Mouse (Mus musculus) heart, adult 2 months (tissue): Measurements from ENCODE around the gene Slc16a7. TPM values are rescaled to one million over a fixed set of nuclear protein-coding genes. Genes with fewer than 3 reads are reported as not detected.

Source experiments
- DNase-seq, 2 experiments: peaks; one replicate each; pipeline ENCODE4 v3.0.0; 2021
- H3K27ac ChIP-seq: fragments of 200-600 bp; 2 replicates; pipeline ENCODE4 v1.8.1; 2022
- H3K27me3 ChIP-seq: fragments of 200-500 bp; 2 replicates; pipeline ENCODE4 v1.6.1; 2012; ENCODE audit warnings: mild to moderate bottlenecking, low read length, inconsistent platforms, mixed read lengths; ENCODE audit not compliant: control insufficient read depth, insufficient read depth
- H3K36me3 ChIP-seq: fragments of 200-500 bp; 2 replicates; pipeline ENCODE4 v1.6.1; 2012; ENCODE audit warnings: low read length, inconsistent platforms; ENCODE audit not compliant: control insufficient read depth, insufficient read depth
- H3K4me1 ChIP-seq: fragments of 200-500 bp; 2 replicates; pipeline ENCODE4 v1.6.1; 2011; ENCODE audit warnings: low read length; ENCODE audit not compliant: control insufficient read depth, insufficient read depth
- H3K4me3 ChIP-seq: fragments of 200-600 bp; 2 replicates; pipeline ENCODE4 v1.8.1; 2022
- H3K79me2 ChIP-seq: fragments of 200-500 bp; replicated peaks from 2 replicates; pipeline ENCODE4 v1.6.1; 2012; ENCODE audit warnings: mild to moderate bottlenecking, inconsistent platforms, low read length, moderate library complexity, mixed read lengths; ENCODE audit not compliant: control insufficient read depth, insufficient read depth
- H3K9ac ChIP-seq: fragments of 200-500 bp; 2 replicates; pipeline ENCODE4 v1.6.1; 2012; ENCODE audit warnings: low read depth, mild to moderate bottlenecking, control low read depth, inconsistent platforms, low read length, mixed read lengths
- CTCF ChIP-seq: fragments of 200-600 bp; IDR thresholded peaks from 2 replicates; pipeline ENCODE4 v1.8.1; 2022; ENCODE audit warnings: antibody characterized with exemption, mild to moderate bottlenecking, moderate library complexity
- EP300 ChIP-seq: fragments of 200-500 bp; IDR thresholded peaks from 2 replicates; pipeline ENCODE4 v1.6.1; 2011; ENCODE audit warnings: low read depth, low read length, control low read depth; ENCODE audit not compliant: insufficient read depth
- POLR2A ChIP-seq: fragments of 200-500 bp; IDR thresholded peaks from 2 replicates; pipeline ENCODE4 v1.6.1; 2011; ENCODE audit warnings: mild to moderate bottlenecking, low read depth, low read length, control low read depth; ENCODE audit not compliant: insufficient read depth
- WGBS: fragments of 180-500 bp; shearing (Covaris S2); methylation state at CpG from one replicate; pipeline ENCODE4 v1.1.7; 2018; 5-methylcytosine and 5-hydroxymethylcytosine counted together
- intact Hi-C: fragments of 180-260 bp; cut with DNase I; formaldehyde crosslinking; loops from one replicate; pipeline ENCODE4 v1.15.1; 2025
- polyA plus RNA-seq: library from polyadenylated mRNA; depleted of rRNA; stranded (reverse); fragments of >200 nt; gene quantifications from 2 replicates; pipeline ENCODE4 v1.2.3, GENCODE M21; 2012
- total RNA-seq, 2 experiments: library from RNA; stranded (reverse); gene quantifications; 2 replicates each; pipeline ENCODE4 v1.2.3; 2021

Gene Slc16a7
- total and polyA plus RNA-seq, 3 experiments = 7.9 to 14.4 (median 13.3) TPM

- H3K4me1 ChIP-seq = no peaks in the 10 kb centered on the region
- TF ChIP-seq CTCF (no peak), EP300 (no peak), POLR2A (no peak)
- H3K27ac ChIP-seq = no peak overlapping the region
- H3K4me3 ChIP-seq = no peak overlapping the region
- H3K27me3 ChIP-seq = no peaks in the 10 kb centered on the region
- H3K9ac ChIP-seq = no peak overlapping the region
- intact Hi-C loops = no loop called here
- H3K36me3 ChIP-seq = no peaks in the 10 kb centered on the region
- DNase-seq = no peak
- 93% methylated on average over 3 of the region's 3 CpGs for WGBS
- H3K79me2 ChIP-seq = no peaks in the 10 kb centered on the region
These were observed 175.5 kb downstream of the Slc16a7 start for GRCm38 (mm10) chr10:125213805-125214204.

- WGBS = 59% methylated on average over 5 of the region's 5 CpGs
- TF ChIP-seq POLR2A (no peak), EP300 (no peak), CTCF (no peak)
- H3K27me3 ChIP-seq = no peaks in the 10 kb centered on the region
These were observed 201.7 kb downstream of the Slc16a7 start for GRCm38 (mm10) chr10:125187544-125187943.

GRCm38 (mm10) chr10:125185387-125185786, 203.9 kb downstream of the Slc16a7 start:
- no peak for TF ChIP-seq CTCF
- no peak for TF ChIP-seq POLR2A
- TF ChIP-seq EP300 = no peak
- no peak overlapping the region for H3K27ac ChIP-seq
- no peaks in the 10 kb centered on the region for H3K27me3 ChIP-seq
- no peaks in the 10 kb centered on the region for H3K79me2 ChIP-seq
- DNase-seq = no peak
- WGBS = 91% methylated on average over 4 of the region's 4 CpGs
- H3K9ac ChIP-seq = no peak overlapping the region
- H3K36me3 ChIP-seq = no peaks in the 10 kb centered on the region
- no peak overlapping the region for H3K4me3 ChIP-seq
- intact Hi-C loops = no loop called here
- H3K4me1 ChIP-seq = no peaks in the 10 kb centered on the region

More at GRCm38 (mm10) chr10:125187544-125187943, 201.7 kb downstream of the Slc16a7 start:
- intact Hi-C loops = no loop called here
- no peak for DNase-seq
- no peaks in the 10 kb centered on the region for H3K36me3 ChIP-seq
- no peak overlapping the region for H3K9ac ChIP-seq
- H3K4me1 ChIP-seq = no peaks in the 10 kb centered on the region
- no peaks in the 10 kb centered on the region for H3K79me2 ChIP-seq
- no peak overlapping the region for H3K4me3 ChIP-seq
- H3K27ac ChIP-seq = no peak overlapping the region

- no peaks in the 10 kb centered on the region for H3K27me3 ChIP-seq
- no peaks in the 10 kb centered on the region for H3K4me1 ChIP-seq
- no peak for DNase-seq
- no peaks in the 10 kb centered on the region for H3K79me2 ChIP-seq
- no peak for TF ChIP-seq EP300
- no peak for TF ChIP-seq POLR2A
- TF ChIP-seq CTCF = no peak
- H3K9ac ChIP-seq = no peak overlapping the region
- no peak overlapping the region for H3K27ac ChIP-seq
- intact Hi-C loops = no loop called here
- no peaks in the 10 kb centered on the region for H3K36me3 ChIP-seq
- 43% methylated on average over 5 of the region's 5 CpGs for WGBS
- H3K4me3 ChIP-seq = no peak overlapping the region
These were observed 205.1 kb downstream of the Slc16a7 start for GRCm38 (mm10) chr10:125184146-125184545.

GRCm38 (mm10) chr10:125182545-125182944, 206.7 kb downstream of the Slc16a7 start:
- H3K27ac ChIP-seq = no peak overlapping the region
- TF ChIP-seq EP300 = no peak
- no peak for TF ChIP-seq CTCF
- TF ChIP-seq POLR2A = no peak
- WGBS = 88% methylated on average over 3 of the region's 3 CpGs
- intact Hi-C loops = no loop called here
- DNase-seq = no peak
- H3K36me3 ChIP-seq = no peaks in the 10 kb centered on the region
- H3K9ac ChIP-seq = no peak overlapping the region
- no peaks in the 10 kb centered on the region for H3K79me2 ChIP-seq
- H3K4me3 ChIP-seq = no peak overlapping the region
- no peaks in the 10 kb centered on the region for H3K4me1 ChIP-seq
- no peaks in the 10 kb centered on the region for H3K27me3 ChIP-seq

GRCm38 (mm10) chr10:125177782-125178181, 211.5 kb downstream of the Slc16a7 start:
- DNase-seq = no peak
- H3K79me2 ChIP-seq = no peaks in the 10 kb centered on the region
- no peaks in the 10 kb centered on the region for H3K4me1 ChIP-seq
- WGBS = 76% methylated on average over 2 of the region's 2 CpGs
- H3K27ac ChIP-seq = no peak overlapping the region
- intact Hi-C loops = no loop called here
- H3K9ac ChIP-seq = no peak overlapping the region
- no peak for TF ChIP-seq CTCF
- no peak for TF ChIP-seq EP300
- no peaks in the 10 kb centered on the region for H3K27me3 ChIP-seq
- no peaks in the 10 kb centered on the region for H3K36me3 ChIP-seq
- H3K4me3 ChIP-seq = no peak overlapping the region
